Mouse (Mus musculus): ENCODE results near the gene Nol9. TPM values are rescaled to one million over a fixed set of nuclear protein-coding genes. Genes with fewer than 3 reads are reported as not detected.
A peak's percentile ranks its signal among the peaks of the same experiment; 100 is the strongest.

Gene Nol9
- total RNA-seq (2021), result 10 to 100 TPM; 19.7 to 21.3 TPM

- peak; percentile 92 to 93 for DNase-seq
Observed at GRCm38 (mm10) chr4:152038985-152039830, at the start of gene Nol9. Gene Nol9, plus strand, starts transcription at chr4:152039321.

- no peak for DNase-seq
Observed at GRCm38 (mm10) chr4:151992091-151992490, 47.0 kb upstream of the Nol9 start.

GRCm38 (mm10) chr4:151993035-151993434 is 46.1 kb upstream of the Nol9 start:
- DNase-seq, result no peak

- DNase-seq, result no peak
Observed at GRCm38 (mm10) chr4:151994228-151995171, 44.6 kb upstream of the Nol9 start.

GRCm38 (mm10) chr4:151995371-151996172 is 43.5 kb upstream of the Nol9 start:
- DNase-seq, result peak in 1 of 2 experiments; percentile 47

- DNase-seq, result peak; percentile 98 to 99
Observed at GRCm38 (mm10) chr4:151996173-151996950, 42.8 kb upstream of the Nol9 start, which contains the start of gene Phf13. Gene Phf13, minus strand, starts transcription at chr4:151996258.

- no peak for DNase-seq
Observed at GRCm38 (mm10) chr4:151996951-151997222, 42.2 kb upstream of the Nol9 start.

- DNase-seq, result no peak
Observed at GRCm38 (mm10) chr4:151997701-151998100, 41.4 kb upstream of the Nol9 start.

- no peak for DNase-seq
Observed at GRCm38 (mm10) chr4:151999481-151999880, 39.6 kb upstream of the Nol9 start.

GRCm38 (mm10) chr4:152000906-152001305 is 38.2 kb upstream of the Nol9 start:
- no peak for DNase-seq

GRCm38 (mm10) chr4:152001335-152001734 is 37.8 kb upstream of the Nol9 start:
- no peak for DNase-seq

- no peak for DNase-seq
Observed at GRCm38 (mm10) chr4:152002063-152002462, 37.1 kb upstream of the Nol9 start.

- DNase-seq, result no peak
Observed at GRCm38 (mm10) chr4:152006137-152006536, 33.0 kb upstream of the Nol9 start.

GRCm38 (mm10) chr4:152006812-152007211 is 32.3 kb upstream of the Nol9 start:
- DNase-seq, result no peak

GRCm38 (mm10) chr4:152007481-152008147 is 31.5 kb upstream of the Nol9 start:
- no peak for DNase-seq

GRCm38 (mm10) chr4:152008148-152008500 is 31.0 kb upstream of the Nol9 start:
- DNase-seq, result no peak

GRCm38 (mm10) chr4:152008622-152009075 is 30.5 kb upstream of the Nol9 start, which contains the start of gene Klhl21:
Gene Klhl21, plus strand, starts transcription at chr4:152008803.
- peak; percentile 91 to 92 for DNase-seq

GRCm38 (mm10) chr4:152009076-152010051 is 29.8 kb upstream of the Nol9 start:
- peak; percentile 71 to 74 for DNase-seq

- DNase-seq, result no peak
Observed at GRCm38 (mm10) chr4:152010091-152010706, 28.9 kb upstream of the Nol9 start.

All from layer of hippocampus, postnatal 36 days (tissue).